Mouse (Mus musculus): Measurements from ENCODE around the gene Rer1. TPM values are rescaled to one million over a fixed set of nuclear protein-coding genes. Genes with fewer than 3 reads are reported as not detected.

Gene Rer1
- polyA plus RNA-seq, 1 experiment, result 58.8 TPM

GRCm38 (mm10) chr4:155066834-155067522, 19.2 kb downstream of the Rer1 start, which contains the start of gene Pex10:
Gene Pex10 (plus strand): TSS chr4:155067016.
- H3K4me3 ChIP-seq (replicated peaks), result peak within 1 kb of the TSS; percentile 93
- peaks cover 55% of the 10 kb centered on the region for H3K4me1 ChIP-seq
- no peak for TF ChIP-seq FLI1 (IDR thresholded peaks at IDR 0.05; ENCODE audit: low read length)
- TF ChIP-seq GATA1 (IDR thresholded peaks at IDR 0.05; ENCODE audit: borderline replicate concordance, low read length), result no peak
- no peaks in the 10 kb centered on the region for H3K9me3 ChIP-seq
- H3K27me3 ChIP-seq (replicated peaks), result peaks cover 27% of the 10 kb centered on the region
- H3K36me3 ChIP-seq (replicated peaks; ENCODE audit: low read length), result peaks cover 41% of the 10 kb centered on the region

GRCm38 (mm10) chr4:155065970-155066833, 20.0 kb downstream of the Rer1 start:
- no peak for TF ChIP-seq GATA1 (IDR thresholded peaks at IDR 0.05; ENCODE audit: borderline replicate concordance, low read length)
- TF ChIP-seq FLI1 (IDR thresholded peaks at IDR 0.05; ENCODE audit: low read length), result no peak
- H3K4me3 ChIP-seq (replicated peaks), result peak overlapping the region; percentile 93
- peaks cover 35% of the 10 kb centered on the region for H3K27me3 ChIP-seq (replicated peaks)
- no peaks in the 10 kb centered on the region for H3K9me3 ChIP-seq
- peaks cover 33% of the 10 kb centered on the region for H3K36me3 ChIP-seq (replicated peaks; ENCODE audit: low read length)
- peaks cover 56% of the 10 kb centered on the region for H3K4me1 ChIP-seq

- Histone ChIP-seq H3K36me3 (replicated peaks; ENCODE audit: low read length) (peaks cover 16% of the 10 kb centered on the region), H3K4me1 (peaks cover 46% of the 10 kb centered on the region), H3K9me3 (no peaks in the 10 kb centered on the region), H3K27me3 (replicated peaks) (peaks cover 48% of the 10 kb centered on the region), H3K4me3 (replicated peaks) (no peak overlapping the region)
- no peak for TF ChIP-seq GATA1 (IDR thresholded peaks at IDR 0.05; ENCODE audit: borderline replicate concordance, low read length)
- no peak for TF ChIP-seq FLI1 (IDR thresholded peaks at IDR 0.05; ENCODE audit: low read length)
Observed at GRCm38 (mm10) chr4:155064474-155064873, 21.7 kb downstream of the Rer1 start.

GRCm38 (mm10) chr4:155063895-155064294, 22.3 kb downstream of the Rer1 start:
- no peak for TF ChIP-seq GATA1 (IDR thresholded peaks at IDR 0.05; ENCODE audit: borderline replicate concordance, low read length)
- TF ChIP-seq FLI1 (IDR thresholded peaks at IDR 0.05; ENCODE audit: low read length), result no peak

GRCm38 (mm10) chr4:155058325-155058724, 27.9 kb downstream of the Rer1 start:
- H3K27me3 ChIP-seq (replicated peaks), result peaks cover 84% of the 10 kb centered on the region

More at GRCm38 (mm10) chr4:155063895-155064294, 22.3 kb downstream of the Rer1 start:
- Histone ChIP-seq H3K4me1 (peaks cover 40% of the 10 kb centered on the region), H3K36me3 (replicated peaks; ENCODE audit: low read length) (peaks cover 10% of the 10 kb centered on the region), H3K27me3 (replicated peaks) (peaks cover 53% of the 10 kb centered on the region), H3K4me3 (replicated peaks) (no peak overlapping the region), H3K9me3 (no peaks in the 10 kb centered on the region)

GRCm38 (mm10) chr4:155056724-155057123, 29.5 kb downstream of the Rer1 start, which contains the start of gene Plch2:
Gene Plch2 (minus strand): TSS chr4:155056784.
- Histone ChIP-seq H3K9me3 (no peaks in the 10 kb centered on the region), H3K4me1 (peaks cover 19% of the 10 kb centered on the region), H3K27me3 (replicated peaks) (peaks cover 78% of the 10 kb centered on the region), H3K36me3 (replicated peaks; ENCODE audit: low read length) (no peaks in the 10 kb centered on the region), H3K4me3 (replicated peaks) (no peak within 1 kb of the TSS)
- TF ChIP-seq GATA1 (IDR thresholded peaks at IDR 0.05; ENCODE audit: borderline replicate concordance, low read length) (no peak), FLI1 (IDR thresholded peaks at IDR 0.05; ENCODE audit: low read length) (no peak)

More at GRCm38 (mm10) chr4:155058325-155058724, 27.9 kb downstream of the Rer1 start:
- Histone ChIP-seq H3K4me1 (peaks cover 30% of the 10 kb centered on the region), H3K9me3 (no peaks in the 10 kb centered on the region), H3K4me3 (replicated peaks) (no peak overlapping the region), H3K36me3 (replicated peaks; ENCODE audit: low read length) (no peaks in the 10 kb centered on the region)
- no peak for TF ChIP-seq FLI1 (IDR thresholded peaks at IDR 0.05; ENCODE audit: low read length)
- TF ChIP-seq GATA1 (IDR thresholded peaks at IDR 0.05; ENCODE audit: borderline replicate concordance, low read length), result no peak

- H3K4me1 ChIP-seq, result peaks cover 17% of the 10 kb centered on the region
- TF ChIP-seq FLI1 (IDR thresholded peaks at IDR 0.05; ENCODE audit: low read length), result no peak
- no peak for TF ChIP-seq GATA1 (IDR thresholded peaks at IDR 0.05; ENCODE audit: borderline replicate concordance, low read length)
- peaks cover 82% of the 10 kb centered on the region for H3K27me3 ChIP-seq (replicated peaks)
- no peak overlapping the region for H3K4me3 ChIP-seq (replicated peaks)
- no peaks in the 10 kb centered on the region for H3K9me3 ChIP-seq
- no peaks in the 10 kb centered on the region for H3K36me3 ChIP-seq (replicated peaks; ENCODE audit: low read length)
Observed at GRCm38 (mm10) chr4:155050116-155050515, 36.1 kb downstream of the Rer1 start.

- Histone ChIP-seq H3K9me3 (no peaks in the 10 kb centered on the region), H3K27me3 (replicated peaks) (peaks cover 93% of the 10 kb centered on the region), H3K4me3 (replicated peaks) (no peak overlapping the region), H3K36me3 (replicated peaks; ENCODE audit: low read length) (no peaks in the 10 kb centered on the region), H3K4me1 (0 out of 2 replicates have a peak, but pooled peaks cover 2% of the 10 kb centered on the region)
- TF ChIP-seq GATA1 (IDR thresholded peaks at IDR 0.05; ENCODE audit: borderline replicate concordance, low read length), result no peak
- no peak for TF ChIP-seq FLI1 (IDR thresholded peaks at IDR 0.05; ENCODE audit: low read length)
Observed at GRCm38 (mm10) chr4:155046636-155047035, 39.5 kb downstream of the Rer1 start.

- TF ChIP-seq GATA1 (IDR thresholded peaks at IDR 0.05; ENCODE audit: borderline replicate concordance, low read length) (no peak), FLI1 (IDR thresholded peaks at IDR 0.05; ENCODE audit: low read length) (no peak)
- Histone ChIP-seq H3K4me3 (replicated peaks) (no peak overlapping the region), H3K27me3 (replicated peaks) (peaks cover 95% of the 10 kb centered on the region), H3K9me3 (no peaks in the 10 kb centered on the region), H3K36me3 (replicated peaks; ENCODE audit: low read length) (no peaks in the 10 kb centered on the region), H3K4me1 (no peaks in the 10 kb centered on the region; the same call in 1 of the 2 replicates)
Observed at GRCm38 (mm10) chr4:155043289-155043625, 42.9 kb downstream of the Rer1 start.

All from megakaryocyte, embryonic 14.5 days (primary cell).